Mouse (Mus musculus) spleen, adult 2 months (tissue): ENCODE results near the gene Ndufaf8.

ENCODE experiments used
- CTCF ChIP-seq: fragments of 200-500 bp; IDR thresholded peaks from 2 replicates; pipeline ENCODE4 v1.5.1; 2011; ENCODE audit warnings: mild to moderate bottlenecking, inconsistent platforms; ENCODE audit not compliant: insufficient read depth, insufficient read length, insufficient replicate concordance; ENCODE audit errors: extremely low read depth
- POLR2A ChIP-seq: fragments of 200-500 bp; IDR thresholded peaks from 2 replicates; pipeline ENCODE4 v1.6.1; 2011; ENCODE audit warnings: low read depth, low read length, inconsistent platforms

DNA sequence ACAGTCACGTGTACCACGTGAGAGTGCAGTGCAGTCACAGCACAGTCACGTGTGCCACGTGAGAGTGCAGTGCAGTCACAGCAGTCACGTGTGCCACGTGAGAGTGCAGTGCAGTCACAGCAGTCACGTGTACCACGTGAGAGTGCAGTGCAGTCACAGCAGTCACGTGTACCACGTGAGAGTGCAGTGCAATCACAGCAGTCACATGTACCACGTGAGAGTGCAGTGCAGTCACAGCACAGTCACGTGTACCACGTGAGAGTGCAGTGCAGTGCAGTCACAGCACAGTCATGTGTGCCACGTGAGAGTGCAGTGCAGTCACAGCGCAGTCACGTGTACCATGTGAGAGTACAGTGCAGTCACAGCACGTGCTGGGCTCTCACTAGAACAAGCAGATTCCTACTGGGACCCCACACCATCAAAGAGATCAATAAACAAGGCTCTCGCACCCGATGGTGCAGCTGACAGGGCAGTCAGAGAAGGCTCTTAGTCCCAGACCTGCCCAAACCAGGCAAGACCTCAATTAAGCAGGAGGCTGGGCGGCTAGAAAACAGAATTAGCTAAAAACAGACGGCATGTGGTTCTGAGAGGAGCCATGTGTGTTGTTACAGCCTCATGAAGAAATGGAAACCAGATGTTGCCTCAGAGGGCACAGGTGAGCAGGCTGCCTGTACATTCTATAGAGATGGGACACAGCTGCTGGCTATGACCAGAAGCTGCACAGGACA lies 15.9 kb downstream of the Ndufaf8 start:
- TF ChIP-seq CTCF (no peak), POLR2A (no peak)
